Mouse (Mus musculus) liver, adult (tissue): Measurements from ENCODE around the gene Ccdc171.

ENCODE experiments used
- GATA4 ChIP-seq: IDR thresholded peaks from 2 replicates; pipeline ENCODE4 v1.6.1; 2014; ENCODE audit warnings: mild to moderate bottlenecking, low read length; ENCODE audit not compliant: insufficient replicate concordance

Ccdc171 gene

DNA sequence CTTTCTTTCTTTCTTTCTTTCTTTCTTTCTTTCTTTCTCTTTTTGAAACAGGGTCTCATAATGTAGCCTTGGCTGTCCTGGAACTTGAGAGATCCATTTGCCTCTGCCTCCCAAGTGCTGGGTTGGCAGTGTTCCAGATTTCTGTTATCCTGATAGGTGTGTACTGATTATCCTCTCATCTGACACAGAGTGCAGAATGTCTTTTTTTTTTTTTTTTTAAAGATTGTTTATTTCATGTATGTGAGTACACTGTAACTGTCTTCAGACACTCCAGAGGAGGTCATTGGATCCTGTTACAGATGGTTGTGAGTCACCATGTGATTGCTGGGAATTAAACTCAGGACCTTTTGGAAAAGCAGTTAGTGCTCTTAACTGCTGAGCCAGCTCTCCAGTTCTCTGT is 5.5 kb upstream of the Ccdc171 start:
- no peak for TF ChIP-seq GATA4

DNA sequence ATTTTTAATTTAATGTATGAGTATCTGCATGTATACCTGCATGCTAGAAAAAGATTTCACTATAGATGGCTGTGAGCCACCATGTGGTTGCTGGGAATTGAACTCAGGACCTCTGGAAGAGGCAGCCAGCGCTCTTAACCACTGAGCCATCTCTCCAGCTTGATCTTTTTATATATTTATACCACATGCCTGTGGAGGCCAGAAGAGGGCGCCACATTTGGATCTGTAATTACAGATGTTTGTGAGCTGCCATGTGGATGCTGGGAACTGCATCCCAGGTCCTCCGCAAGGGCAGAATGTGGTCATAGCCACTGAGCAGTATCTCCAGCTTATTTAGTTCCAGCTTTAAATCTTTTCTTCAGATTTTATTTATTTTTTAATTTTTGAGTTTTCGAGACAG is 5.0 kb upstream of the Ccdc171 start:
- no peak for TF ChIP-seq GATA4

DNA sequence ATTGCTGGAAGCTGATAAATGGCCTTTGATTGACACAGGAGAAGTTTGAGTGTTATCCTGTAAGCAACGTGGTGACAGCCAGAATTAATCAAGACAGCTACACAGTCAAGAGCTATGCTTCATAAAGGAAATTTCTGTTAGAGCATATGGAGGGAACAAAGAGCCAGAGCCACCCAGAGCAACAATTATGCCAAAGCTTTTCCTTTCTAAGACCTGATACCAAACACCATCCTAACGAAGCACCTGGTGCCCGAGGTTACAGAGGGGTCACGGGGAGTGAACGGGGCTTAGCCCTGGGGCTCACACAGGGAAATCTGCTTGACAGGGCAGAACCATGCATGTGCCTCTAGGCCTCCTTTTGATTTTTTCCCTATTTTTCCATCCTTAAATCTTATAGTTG is 3.3 kb upstream of the Ccdc171 start:
- no peak for TF ChIP-seq GATA4

DNA sequence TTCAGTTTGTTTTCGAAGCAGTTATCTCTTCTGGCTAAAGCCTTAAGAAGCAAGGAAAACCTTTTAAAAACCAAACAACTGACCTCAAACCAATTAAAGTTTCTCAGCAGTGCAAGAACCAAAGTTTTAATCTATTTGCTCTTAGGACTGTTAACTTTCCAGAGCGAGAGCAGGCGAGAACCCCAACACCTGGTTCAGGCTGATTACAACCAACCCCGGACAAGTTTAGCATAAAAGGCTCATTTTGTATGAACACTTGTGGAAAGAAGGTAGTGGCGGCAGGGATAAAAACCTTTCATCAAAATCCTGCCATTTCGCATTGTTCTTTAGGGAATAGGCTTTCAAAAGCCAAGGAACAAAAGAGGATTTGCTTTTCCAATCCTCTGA is 896 bp upstream of the Ccdc171 start:
- no peak for TF ChIP-seq GATA4

DNA sequence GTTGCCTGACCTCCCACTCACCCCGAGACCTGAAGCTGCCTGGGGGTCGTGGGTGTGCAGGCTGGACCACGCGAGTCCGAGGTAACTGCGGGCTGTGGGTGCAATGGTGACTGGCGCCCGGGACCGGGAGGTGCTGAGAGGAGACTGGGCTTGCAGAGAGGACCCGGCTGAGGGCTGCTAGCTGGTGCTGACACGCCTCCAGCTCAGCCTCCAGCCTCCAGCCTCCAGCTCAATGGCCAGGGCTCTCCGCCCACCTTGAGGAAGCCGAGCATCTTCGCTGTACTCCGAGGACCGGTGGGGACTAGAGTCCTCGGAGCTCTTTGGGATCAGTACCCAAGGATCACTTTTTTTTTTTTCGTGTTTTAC is 328 bp downstream of the Ccdc171 start:
- no peak for TF ChIP-seq GATA4

DNA sequence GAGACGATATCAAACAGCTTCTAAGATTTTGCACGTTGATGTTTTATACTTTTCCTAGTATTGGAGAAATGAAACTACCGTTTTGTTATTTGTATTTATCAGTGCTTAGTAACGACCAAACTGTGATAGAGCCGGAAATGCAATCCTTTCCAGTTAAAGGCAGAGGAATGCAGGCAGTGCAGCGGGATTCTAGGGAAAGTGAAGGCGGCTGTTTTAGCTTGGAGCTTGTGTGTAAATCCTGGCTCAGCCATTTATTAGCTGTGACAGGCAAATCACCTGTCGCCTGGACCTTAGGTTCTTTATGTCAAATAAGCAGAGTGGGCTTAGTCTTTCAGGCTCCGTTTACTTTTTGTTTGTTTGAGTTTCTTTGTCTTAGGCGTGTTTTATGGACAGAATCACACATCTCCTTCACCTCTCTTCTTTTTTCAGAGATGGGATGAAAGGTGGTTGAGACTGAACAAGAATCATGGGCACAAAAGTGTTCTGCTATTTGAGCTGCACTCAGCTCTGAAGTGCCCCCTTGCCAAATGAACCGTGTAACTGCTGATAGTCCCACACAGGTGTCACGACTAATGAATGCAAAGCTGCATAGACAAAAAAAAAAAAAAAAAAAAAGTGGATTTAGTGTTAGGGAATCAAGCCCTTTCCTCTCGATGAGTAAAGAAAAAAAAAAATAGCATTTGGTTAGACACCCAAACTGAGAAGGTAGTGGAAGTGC is 1.1 kb downstream of the Ccdc171 start:
- no peak for TF ChIP-seq GATA4

DNA sequence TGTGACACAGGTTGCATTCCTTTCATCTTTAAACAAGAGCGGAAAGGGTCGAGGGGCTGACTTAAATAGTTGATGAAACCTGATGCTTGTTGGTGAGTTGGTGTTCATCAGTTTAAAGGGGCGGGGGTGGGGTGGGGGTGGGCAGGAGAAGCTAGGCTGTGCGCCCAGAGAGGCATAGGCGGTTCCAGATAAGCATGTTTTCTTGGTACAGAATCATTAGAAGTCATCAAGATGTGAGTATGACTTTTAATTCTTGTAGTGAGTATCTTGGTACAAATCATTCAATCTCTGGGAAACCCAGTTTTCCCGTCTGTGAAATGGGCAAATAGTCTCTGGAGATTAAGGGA is 1.6 kb downstream of the Ccdc171 start:
- no peak for TF ChIP-seq GATA4

DNA sequence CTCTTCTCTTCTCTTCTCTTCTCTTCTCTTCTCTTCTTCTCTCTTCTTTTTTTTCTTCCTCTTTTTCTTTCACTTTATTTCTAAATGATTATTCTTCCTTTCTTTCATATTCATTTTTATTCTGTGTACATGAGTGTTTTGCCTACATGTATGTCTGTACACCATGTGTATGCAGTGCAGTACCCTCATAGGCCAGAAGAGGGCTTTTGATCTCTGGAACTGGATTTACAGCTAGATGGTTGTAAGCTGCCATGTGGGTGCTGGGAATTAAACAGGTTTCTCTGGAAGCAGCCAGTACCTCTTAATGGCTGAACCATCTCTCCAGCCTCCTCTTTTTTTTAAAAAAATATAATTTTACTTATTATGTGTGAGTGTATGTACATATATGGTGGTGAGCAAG is 2.6 kb downstream of the Ccdc171 start:
- no peak for TF ChIP-seq GATA4

DNA sequence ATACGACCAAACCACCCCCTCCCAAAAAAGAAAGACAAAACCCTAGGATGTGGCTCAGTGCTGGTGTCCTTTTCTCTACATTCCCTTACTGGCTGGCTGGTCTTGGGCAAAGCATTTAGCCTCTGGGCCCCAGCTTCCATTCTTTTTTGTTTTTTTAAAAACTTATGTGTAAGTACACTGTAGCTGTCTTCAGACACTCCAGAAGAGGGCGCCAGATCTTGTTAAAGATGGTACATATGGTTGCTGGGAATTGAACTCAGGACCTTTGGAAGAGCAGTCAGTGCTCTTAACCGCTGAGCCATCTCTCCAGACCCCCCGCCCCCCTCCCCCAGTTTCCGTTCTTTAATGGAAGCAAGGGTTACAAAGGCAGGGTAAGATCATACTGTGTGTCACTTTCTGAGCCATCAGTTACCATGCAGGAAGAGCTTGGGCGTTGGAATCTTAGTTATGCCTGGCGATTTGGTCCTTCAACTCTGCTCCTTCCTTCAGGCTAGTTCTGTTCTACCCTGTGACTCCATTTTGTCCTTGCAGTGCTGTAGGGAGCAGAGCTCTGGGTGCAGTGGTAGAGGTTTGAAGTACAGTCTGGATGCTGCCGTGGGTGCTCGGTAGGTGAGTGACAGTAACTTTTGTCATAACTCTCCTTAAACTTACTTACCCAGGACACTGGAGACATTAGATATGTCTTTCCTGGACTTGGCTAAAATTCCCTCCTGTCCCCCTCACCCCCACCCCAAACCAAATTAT is 8.0 kb downstream of the Ccdc171 start:
- no peak for TF ChIP-seq GATA4

DNA sequence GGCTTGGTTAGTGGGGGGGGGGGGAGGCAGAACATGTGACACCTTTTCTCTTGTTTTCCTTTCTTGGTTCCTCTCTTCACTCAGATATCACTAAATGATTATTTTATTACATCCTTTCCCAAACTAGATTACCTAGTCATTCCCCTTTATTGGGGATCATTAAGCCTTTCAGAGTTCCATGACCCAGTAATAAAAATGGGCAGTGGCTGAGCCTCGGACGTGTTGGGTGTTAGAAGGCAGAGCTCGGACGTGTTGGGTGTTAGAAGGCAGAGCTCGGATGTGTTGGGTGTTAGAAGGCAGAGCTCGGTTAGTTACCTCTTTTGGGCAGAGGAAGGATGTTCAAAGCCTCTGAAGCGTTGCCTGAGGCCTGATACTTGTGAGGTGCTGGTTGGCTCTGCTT is 8.7 kb downstream of the Ccdc171 start:
- TF ChIP-seq GATA4, result no peak

DNA sequence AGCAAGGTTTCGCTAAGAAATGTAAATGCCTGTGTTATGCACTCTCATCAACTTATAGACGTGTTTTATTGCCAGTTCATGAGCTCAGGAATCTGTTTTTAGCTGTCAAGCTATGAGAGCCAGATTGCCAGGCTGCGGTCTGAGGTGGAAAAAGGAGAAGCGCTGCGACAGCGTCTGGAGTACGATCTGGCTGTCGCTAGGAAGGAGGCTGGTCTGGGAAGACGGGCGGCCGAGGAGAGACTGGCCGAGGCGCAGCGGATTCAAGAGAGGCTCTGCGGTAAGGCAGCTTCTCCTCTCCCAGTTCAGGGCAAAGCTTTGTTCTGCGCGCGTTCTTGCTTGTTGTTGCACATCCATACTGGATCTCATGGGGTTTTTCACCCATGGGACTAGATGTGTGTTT is 24.2 kb downstream of the Ccdc171 start:
- no peak for TF ChIP-seq GATA4

DNA sequence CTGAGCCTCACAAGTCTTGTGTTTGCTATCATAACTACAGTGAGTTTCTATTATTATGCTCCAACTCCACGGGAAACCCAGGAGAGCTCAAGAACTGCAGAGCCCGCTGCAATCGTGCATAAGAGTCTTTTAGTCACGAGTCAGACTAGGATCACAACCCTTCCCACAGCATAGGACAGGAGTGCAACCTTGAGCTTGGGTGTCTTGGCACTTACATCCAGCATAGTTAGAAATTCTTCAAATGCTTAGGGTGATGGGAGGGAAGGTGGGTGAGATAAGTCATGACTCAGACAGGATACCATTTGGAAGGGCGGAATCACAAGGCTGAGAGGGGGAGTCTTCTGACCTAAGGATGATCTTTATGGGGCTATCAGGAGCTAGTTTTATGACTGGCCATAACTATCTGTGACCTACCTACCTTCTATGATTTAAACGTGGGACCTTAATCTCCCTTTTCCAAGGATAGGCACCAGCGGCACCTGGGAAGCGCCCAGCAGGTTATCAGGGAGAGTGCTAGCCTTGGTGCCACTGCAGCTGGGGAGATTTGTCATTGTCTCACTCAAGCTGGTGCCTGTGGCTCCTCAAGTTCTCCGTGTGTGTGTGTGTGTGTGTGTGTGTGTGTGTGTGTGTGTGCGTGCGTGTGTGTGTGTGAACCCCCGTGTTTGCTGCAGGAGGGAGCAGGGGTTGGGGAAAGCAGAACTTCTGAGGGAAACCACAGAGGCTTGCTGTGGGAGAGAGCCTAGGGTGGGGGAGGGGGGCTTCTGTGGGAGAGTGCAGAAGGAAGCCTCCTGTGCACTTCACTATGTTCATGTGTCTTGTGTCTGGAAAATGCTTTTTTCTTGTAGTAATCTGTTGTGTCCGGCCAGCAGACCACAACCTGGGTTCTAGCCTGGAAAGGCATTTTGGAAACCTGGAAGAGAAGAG is 42.1 kb downstream of the Ccdc171 start:
- TF ChIP-seq GATA4, result no peak

DNA sequence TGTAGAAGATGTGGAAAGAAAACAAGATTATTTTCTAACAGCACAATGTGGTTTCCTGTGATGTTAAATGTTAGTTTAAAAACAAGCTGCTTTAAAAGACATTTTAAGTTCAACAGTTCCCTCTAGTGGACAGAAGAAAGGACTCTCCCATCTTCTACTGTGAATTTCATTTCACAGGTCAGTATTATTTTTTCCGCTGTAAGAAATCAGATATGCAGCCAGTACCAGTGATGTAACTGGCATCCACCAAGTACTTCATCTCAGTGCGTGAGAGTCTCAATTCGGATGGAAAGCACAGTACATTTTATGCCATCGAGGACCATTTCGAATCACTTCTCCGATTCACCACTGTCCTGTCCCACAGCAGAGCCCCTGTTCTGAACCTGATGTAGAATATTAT is 45.2 kb downstream of the Ccdc171 start:
- no peak for TF ChIP-seq GATA4

DNA sequence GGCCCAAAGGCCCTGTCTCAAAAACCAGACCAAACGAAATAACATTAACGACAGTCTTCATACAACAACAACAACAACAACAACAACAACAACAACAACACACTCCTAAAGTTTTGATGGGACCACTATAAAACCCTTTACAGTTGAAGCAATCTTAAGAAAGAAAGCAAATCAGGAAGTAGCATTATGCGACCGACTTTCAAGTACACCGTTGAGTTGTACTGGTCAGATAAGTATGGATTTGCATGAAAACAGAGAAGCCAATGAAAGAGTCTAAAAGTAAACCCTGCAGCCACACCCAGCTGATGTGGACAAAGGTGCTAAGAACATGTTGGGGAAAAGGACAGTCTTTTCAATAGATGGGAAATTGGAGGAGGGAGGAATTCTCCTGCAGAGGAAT is 45.7 kb downstream of the Ccdc171 start:
- no peak for TF ChIP-seq GATA4

DNA sequence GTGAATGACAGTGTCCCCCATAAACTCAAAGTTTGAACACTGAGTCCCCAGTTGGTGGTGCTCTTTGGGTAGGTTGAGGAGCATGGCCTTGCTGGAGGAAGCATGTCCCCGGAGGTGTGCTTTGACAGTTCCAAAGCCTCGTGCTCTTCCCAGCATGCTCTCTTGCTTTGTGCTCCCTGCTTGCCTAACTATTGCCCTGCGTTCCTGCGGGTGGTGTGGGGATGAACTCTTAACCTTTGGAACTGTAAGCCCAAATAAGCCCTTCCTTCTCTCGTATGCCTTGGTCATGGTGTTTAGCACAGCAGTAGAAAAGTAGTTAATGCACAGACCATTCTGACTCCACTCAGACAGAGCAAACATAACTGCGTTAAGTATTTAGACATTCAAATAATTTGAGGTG is 47.2 kb downstream of the Ccdc171 start:
- TF ChIP-seq GATA4, result no peak

DNA sequence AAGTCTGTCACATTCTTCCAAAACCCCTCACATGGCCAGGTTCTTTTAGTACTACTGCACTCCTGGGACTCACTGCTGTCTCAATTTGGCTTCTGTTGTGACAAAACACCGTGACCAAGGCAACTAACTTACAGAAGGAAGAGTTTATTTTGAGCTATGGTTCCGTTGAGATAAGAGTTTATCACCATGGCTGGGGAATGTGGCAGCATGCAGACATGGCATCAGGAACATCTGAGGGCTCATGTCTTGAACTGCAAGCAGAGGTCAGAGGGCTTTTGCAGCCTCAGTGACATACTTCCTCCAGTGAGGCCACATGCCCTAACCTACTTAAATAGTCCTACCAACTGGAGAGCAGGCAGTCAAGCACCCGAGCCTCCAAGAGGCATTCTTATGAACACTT is 51.0 kb downstream of the Ccdc171 start:
- no peak for TF ChIP-seq GATA4
